Mouse (Mus musculus): ENCODE data around the gene Acot13.
"Not testable (repeated sequence)": the region's sequence is repeated elsewhere in the genome, so short reads cannot be mapped to it uniquely, and the experiment has no call there.

Acot13 gene

GRCm38 (mm10) chr13:24831353-24832130 is at the start of gene Acot13, which contains the start of gene Tdp2:
Acot13 (minus strand) TSS chr13:24831540.
Tdp2 (plus strand) TSS chr13:24831679.
- DNase-seq, result peak; percentile 97

GRCm38 (mm10) chr13:24880704-24881103 is 49.4 kb upstream of the Acot13 start:
- peak; percentile 67 for DNase-seq

GRCm38 (mm10) chr13:24880208-24880607 is 48.9 kb upstream of the Acot13 start:
- no peak for DNase-seq

DNA sequence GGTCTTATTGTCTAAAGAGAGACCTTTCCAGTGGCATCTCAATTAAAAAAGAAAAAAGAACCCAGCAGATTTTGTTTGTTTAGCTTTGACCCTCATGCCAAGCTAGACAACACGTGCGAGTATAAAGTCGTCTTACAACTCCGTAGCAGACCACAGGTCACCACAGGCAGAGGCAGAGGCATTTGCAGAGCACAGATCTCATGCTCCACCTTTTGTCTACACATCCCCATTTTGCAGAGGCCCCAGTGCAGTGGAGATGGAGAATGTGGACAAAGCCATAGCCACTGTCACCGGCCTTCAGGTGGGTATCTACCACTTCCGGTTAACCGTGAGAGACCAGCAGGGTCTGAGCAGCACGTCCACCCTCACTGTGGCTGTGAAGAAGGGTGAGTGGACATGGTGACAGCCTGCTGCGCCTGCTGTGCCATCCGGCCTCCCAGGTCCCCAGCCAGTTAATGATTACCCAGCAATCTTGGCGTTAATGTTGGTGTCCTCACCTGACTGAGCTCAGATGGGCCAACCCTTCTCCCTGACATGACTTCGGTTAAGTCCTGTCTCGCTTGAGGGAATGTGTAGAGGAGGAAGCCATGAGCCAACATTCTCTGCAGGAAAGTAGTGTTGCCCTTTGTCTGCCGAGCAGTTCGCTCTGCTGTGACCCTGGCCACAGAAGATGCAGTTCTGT is 48.2 kb upstream of the Acot13 start:
- DNase-seq, result peak; percentile 76

DNA sequence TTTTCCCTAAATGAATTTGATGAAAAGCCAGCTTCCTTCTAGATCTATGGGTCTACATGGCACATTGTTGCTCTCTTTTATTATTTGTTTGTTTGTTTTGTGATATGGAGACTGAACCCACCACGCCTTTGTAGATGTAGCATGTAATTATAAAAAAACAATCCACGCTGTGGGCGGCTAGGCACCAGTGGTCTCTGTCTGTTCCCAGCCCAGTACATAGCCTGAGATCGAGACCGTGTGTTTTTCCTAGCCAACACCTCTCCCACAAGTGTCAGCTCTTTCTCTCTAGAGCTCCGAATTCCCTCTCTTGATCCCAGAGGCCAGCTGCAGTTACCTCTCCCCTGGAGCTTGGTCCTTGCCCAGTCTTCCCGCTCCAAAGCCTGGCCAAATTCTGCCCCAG is 36.9 kb upstream of the Acot13 start:
- DNase-seq, result no peak

DNA sequence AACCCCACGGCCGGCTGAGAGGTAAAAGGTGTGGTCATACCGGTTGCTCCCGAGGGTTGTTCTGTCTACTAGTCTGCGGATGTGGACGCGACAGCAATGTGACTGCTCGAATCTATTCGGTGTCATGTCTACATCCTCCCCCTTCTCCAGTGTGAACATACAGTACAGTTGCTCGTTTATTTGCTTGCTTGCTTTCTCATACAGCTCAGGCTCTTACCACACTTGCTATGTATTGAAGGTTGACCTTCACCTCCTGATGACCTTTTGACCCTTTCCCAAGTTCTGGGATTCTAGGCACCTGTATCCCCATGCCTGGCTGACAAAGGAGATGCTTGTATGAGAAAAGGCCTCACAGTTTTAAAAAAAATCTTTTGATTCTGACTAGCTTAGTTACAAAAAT is 36.4 kb upstream of the Acot13 start:
- DNase-seq, result no peak

GRCm38 (mm10) chr13:24866430-24867402 is 35.4 kb upstream of the Acot13 start:
- no peak for DNase-seq

- DNase-seq, result peak; percentile 67
Observed at GRCm38 (mm10) chr13:24862520-24862919, 31.2 kb upstream of the Acot13 start.

DNA sequence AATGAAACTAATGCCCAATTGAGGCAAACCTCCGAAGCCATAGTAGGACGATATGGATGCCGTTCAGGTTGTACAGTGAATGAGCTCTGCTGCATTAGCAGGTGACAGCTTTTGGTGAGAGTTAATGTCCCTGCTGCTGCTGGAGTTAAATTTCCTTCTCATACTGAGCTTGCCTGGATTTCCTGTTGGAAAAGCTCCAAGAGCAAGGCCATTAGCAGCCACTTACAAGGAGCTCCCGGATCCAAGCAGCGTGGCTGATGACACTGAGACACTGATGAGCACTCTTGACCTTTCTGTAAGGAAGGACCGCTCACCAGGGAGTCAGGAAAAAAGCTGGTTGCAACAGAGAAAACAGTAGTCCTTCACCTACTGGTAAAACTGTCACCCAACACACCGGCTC is 30.7 kb upstream of the Acot13 start:
- DNase-seq, result peak; percentile 50

DNA sequence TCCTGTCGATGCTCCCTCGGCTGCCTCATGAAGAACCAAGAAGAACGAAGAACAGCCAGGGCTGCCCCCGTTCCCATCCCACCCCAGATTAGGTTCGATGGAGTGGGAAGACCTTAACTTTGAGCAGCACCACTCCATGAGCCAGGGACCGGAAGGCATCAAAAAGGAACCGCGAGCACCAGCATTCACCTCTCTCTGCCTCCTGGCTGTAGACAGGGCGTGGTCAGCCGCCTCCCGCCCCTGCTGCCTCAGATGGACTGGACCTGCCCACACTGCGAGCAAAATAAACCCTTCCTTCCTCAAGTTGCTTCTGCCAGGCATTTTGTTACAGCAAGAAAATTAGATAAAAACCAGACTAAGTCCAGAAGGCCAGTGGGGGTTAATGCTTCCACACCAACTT is 29.7 kb upstream of the Acot13 start:
- DNase-seq, result no peak

- DNase-seq, result no peak
Observed at GRCm38 (mm10) chr13:24859115-24859514, 27.8 kb upstream of the Acot13 start.

GRCm38 (mm10) chr13:24852570-24852969 is 21.2 kb upstream of the Acot13 start:
- no peak for DNase-seq

GRCm38 (mm10) chr13:24851989-24852388 is 20.6 kb upstream of the Acot13 start:
- no peak for DNase-seq

GRCm38 (mm10) chr13:24849318-24849717 is 18.0 kb upstream of the Acot13 start:
- no peak for DNase-seq

- peak; percentile 54 for DNase-seq
Observed at GRCm38 (mm10) chr13:24844983-24845955, 13.9 kb upstream of the Acot13 start, which contains the start of gene D130043K22Rik. D130043K22Rik (plus strand) TSS chr13:24845135.

DNA sequence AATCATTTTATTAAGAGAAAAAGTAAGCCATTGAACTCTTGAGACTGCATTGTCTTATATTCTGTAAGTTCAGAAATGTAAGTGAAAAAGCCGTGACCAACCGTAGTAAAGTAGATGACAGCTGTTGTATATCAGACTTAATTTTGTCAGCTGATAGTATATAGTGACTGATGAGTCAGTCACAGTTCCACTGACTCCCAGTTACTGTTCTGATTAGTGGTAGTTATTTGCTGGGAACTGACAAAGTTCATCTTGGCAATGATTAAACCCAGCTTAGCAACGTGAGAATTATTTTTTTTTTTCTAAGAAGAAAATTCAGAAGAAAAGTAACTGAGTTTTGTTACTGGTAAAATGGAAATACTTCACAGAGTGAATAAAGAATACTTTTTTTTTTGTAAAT is 10.4 kb upstream of the Acot13 start:
- DNase-seq, result no peak

DNA sequence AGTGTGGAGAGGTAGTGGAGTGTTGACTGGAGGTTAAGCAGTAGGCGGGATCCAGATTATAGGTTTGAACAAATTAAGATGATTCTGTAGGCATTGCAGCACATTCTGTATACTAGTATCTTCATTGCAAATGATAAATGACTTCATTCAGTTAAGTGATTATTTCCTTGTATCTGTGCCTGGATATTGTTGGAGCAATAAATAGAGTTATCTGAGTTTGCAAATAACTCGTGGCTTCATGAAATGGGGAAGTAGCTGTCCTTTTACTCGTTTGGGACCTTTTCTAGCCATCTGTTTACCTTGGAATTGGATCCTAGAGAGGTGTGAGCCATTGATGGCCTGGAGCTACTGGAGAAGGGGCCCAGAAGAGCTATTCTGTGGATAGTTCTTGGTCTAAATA is 8.5 kb upstream of the Acot13 start:
- no peak for DNase-seq

GRCm38 (mm10) chr13:24837765-24838164 is 6.4 kb upstream of the Acot13 start:
- DNase-seq, result not testable (repeated sequence)

DNA sequence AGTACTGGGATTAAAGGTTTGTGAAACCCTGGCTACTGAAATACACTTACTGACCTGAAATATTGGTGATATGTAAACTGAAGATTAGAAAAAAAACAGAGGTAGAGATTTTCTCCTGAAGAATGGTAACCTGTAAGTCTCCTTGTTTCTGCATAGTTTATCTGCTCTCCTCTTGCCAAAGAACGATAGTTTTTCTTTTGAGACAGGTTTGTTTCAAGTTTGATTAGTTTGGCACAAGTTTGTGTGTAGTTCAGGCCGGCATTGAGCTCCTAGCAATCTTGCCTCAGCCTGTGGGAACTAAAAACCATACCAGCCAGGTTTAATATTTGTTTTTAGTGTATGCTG is 1.4 kb upstream of the Acot13 start:
- DNase-seq, result no peak

DNA sequence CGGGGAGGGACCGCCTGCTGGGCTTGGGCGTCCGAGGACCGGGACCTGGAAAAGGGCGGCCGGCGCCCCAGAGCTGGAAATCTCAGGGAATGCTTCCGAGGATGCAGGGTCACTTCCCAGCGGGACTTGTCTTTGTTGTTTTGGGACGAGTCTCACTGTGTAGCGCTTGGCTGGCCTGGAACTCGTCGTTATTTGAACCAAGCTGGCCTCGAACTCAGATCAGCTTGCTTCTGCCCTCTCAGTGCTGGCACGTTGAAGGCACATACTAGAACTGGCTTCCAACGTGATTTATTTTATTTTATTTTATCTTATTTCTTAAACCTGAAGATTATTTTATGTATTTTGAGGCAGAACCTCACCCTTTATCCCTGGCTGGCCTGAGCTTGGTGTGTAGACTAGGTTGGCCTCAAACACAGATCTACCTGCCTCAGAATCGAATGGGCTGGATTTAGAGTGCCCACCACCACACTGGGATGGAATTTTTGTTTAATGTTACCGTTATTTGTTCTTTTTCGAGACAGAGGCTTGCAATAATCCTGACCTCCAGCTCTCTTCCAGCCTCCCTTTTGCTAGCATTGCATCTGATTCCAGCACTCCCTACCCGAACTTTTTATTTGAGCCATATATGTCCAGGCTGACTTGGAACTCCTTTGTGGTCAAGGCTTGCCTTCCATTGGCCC is 931 bp upstream of the Acot13 start:
- no peak for DNase-seq

GRCm38 (mm10) chr13:24830756-24831352 is 486 bp downstream of the Acot13 start:
- DNase-seq, result no peak
